ENCODE assay signal across 19 mouse cellular contexts in the genomic region with DNA sequence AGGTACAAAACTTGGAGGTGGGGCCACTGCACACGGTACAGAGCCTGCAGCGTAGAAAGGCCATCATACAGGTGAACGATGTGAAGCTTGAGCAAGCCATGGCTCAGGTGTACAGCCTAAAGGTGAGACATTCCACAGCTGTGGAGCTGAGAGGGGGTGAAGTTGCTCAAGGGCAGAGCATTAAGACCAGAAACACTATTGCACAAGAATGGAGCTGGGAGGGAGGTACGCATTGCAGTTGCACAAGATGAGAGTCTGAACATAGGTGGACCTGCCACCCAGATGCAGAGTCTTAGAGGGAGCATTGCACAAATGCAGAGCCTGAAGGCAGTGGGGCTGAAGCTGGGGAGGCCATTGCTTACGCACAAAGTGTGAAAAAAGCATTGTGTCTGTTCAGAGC.
A peak's percentile ranks its signal among the peaks of the same experiment; 100 is the strongest.
DNase-seq lines count a peak whose midpoint lies in the region; ATAC-seq and TF ChIP-seq lines count a peak whose summit lies in the region.
"Had no signal": no experiment of that assay in that cellular context is flagged by ENCODE, and none has a peak within 500 bp of the region (broad histone marks: within the 10 kb centered on the region; RNA-seq: fewer than 3 reads in every experiment).

No protein-coding gene starts in this region.

- no peaks in the 10 kb centered on the region; the same call in 1 of the 2 replicates for H3K4me1 ChIP-seq in lung, postnatal 0 days (ENCODE audit: insufficient read depth, low read depth, low read length)
- H3K4me1 ChIP-seq in intestine, embryonic 16.5 days (ENCODE audit: control insufficient read depth, insufficient read depth, low read length): peaks cover 27% of the 10 kb centered on the region
- H3K4me1 ChIP-seq: midbrain, embryonic 15.5 days had no signal

- 0 out of 2 replicates have a peak, but pooled peaks have one; percentile 9 for TF ChIP-seq EP300 in lung, postnatal 0 days (IDR thresholded peaks at IDR 0.05)

- no peak overlapping the region for H3K27ac ChIP-seq in lung, postnatal 0 days (ENCODE audit: low read length)
- H3K27ac ChIP-seq in intestine, embryonic 16.5 days (ENCODE audit: low read length): no peak overlapping the region
- H3K27ac ChIP-seq: heart, embryonic 13.5 days; kidney, postnatal 0 days; lung, embryonic 15.5 days; midbrain, embryonic 15.5 days had no signal

- H3K9ac ChIP-seq in lung, postnatal 0 days (replicated peaks; ENCODE audit: low read depth): no peak overlapping the region
- H3K9ac ChIP-seq in intestine, embryonic 16.5 days (ENCODE audit: low read depth, low read length): no peak overlapping the region
- H3K9ac ChIP-seq: heart, embryonic 13.5 days; lung, embryonic 15.5 days; midbrain, embryonic 15.5 days had no signal

- ATAC-seq in lung, postnatal 0 days: peak; percentile 90
- ATAC-seq in intestine, embryonic 16.5 days: peak; percentile 54
- peak; percentile 69 for ATAC-seq in megakaryocyte, adult 5-6 weeks (ENCODE audit: poor library complexity, severe bottlenecking)
- ATAC-seq: CD4-positive, CD25-positive, alpha-beta regulatory T cell, adult 4 months; forebrain, embryonic 16.5 days; midbrain, embryonic 15.5 days had no signal

- WGBS in lung, postnatal 0 days: 72% methylated on average over 5 of the region's 5 CpGs
- WGBS in intestine, embryonic 16.5 days: 90% methylated on average over 5 of the region's 5 CpGs

- no peak for TF ChIP-seq CTCF in lung, postnatal 0 days (IDR thresholded peaks at IDR 0.05)

- no peak overlapping the region for H3K4me3 ChIP-seq in lung, postnatal 0 days (ENCODE audit: low read depth, low read length)
- H3K4me3 ChIP-seq in intestine, embryonic 16.5 days (ENCODE audit: low read length): no peak overlapping the region
- H3K4me3 ChIP-seq: heart, embryonic 13.5 days; lung, embryonic 15.5 days; midbrain, embryonic 15.5 days had no signal

- H3K9me3 ChIP-seq in lung, postnatal 0 days (ENCODE audit: low read length): no peaks in the 10 kb centered on the region
- H3K9me3 ChIP-seq in intestine, embryonic 16.5 days (ENCODE audit: control insufficient read depth, low read length): no peaks in the 10 kb centered on the region
- H3K9me3 ChIP-seq: heart, embryonic 13.5 days; lung, embryonic 15.5 days; midbrain, embryonic 15.5 days had no signal

- peak; percentile 83 for DNase-seq in lung, postnatal 0 days (ENCODE audit: low spot score)
- no peak for DNase-seq in lung, postnatal 14 days
- no peak for DNase-seq in spleen, postnatal 10 days (ENCODE audit: low spot score in 2 of 2)
- no peak for DNase-seq in thymus, postnatal 0 days (ENCODE audit: low spot score)
- DNase-seq in layer of hippocampus, postnatal 36 days: no peak
- DNase-seq: adrenal gland, postnatal 14 days; cerebellum, adult 9-11 months; embryo, embryonic 11 days; gastrocnemius, postnatal 10 days; heart, postnatal 4 days; right cerebral cortex, postnatal 14 days had no signal

- no peaks in the 10 kb centered on the region for H3K27me3 ChIP-seq in lung, postnatal 0 days (replicated peaks; ENCODE audit: insufficient read depth, low read length)
- H3K27me3 ChIP-seq in intestine, embryonic 16.5 days (replicated peaks; ENCODE audit: control insufficient read depth, insufficient read depth, low read length): no peaks in the 10 kb centered on the region
- H3K27me3 ChIP-seq: heart, embryonic 13.5 days; lung, embryonic 15.5 days; midbrain, embryonic 15.5 days had no signal

- H3K36me3 ChIP-seq in lung, postnatal 0 days (ENCODE audit: insufficient read depth, low read length): no peaks in the 10 kb centered on the region
- no peaks in the 10 kb centered on the region for H3K36me3 ChIP-seq in intestine, embryonic 16.5 days (ENCODE audit: control insufficient read depth, insufficient read depth, low read length)
- H3K36me3 ChIP-seq: heart, embryonic 13.5 days; lung, embryonic 15.5 days; midbrain, embryonic 15.5 days had no signal

- no peak overlapping the region for H3K4me2 ChIP-seq in lung, postnatal 0 days (replicated peaks; ENCODE audit: low read depth, low read length)
- no peak overlapping the region for H3K4me2 ChIP-seq in intestine, embryonic 16.5 days (ENCODE audit: low read depth, low read length)
- H3K4me2 ChIP-seq: heart, embryonic 13.5 days; lung, embryonic 15.5 days; midbrain, embryonic 15.5 days had no signal
